Mouse (Mus musculus) urinary bladder, postnatal 4 days (tissue): ENCODE measurements around the gene Aff3.

ENCODE experiments used
- DNase-seq, 2 experiments: peaks; one replicate each; pipeline ENCODE4 v3.0.0; 2021 to 2022; ENCODE audit warnings: low spot score in 2 of 2

Aff3 gene

DNA sequence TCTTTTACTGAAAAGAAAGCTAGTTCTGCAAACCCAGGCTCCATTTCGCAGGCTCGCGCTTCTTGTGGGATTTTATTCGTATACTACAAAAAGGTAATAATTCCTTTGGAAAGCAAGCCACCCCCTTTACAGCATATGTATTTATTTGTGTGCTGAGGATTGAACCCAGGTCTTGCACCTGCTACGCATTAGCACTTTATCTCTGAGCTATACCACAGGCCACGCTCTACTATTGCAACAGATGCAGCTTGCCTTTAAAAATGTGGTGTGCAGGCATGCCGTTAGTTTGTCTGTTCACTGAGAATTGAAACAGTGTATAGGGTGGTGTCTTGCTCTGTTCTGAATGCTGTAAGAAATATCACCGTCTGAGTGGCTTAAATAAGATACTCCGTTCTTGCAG is 426.9 kb downstream of the Aff3 start:
- no peak for DNase-seq

DNA sequence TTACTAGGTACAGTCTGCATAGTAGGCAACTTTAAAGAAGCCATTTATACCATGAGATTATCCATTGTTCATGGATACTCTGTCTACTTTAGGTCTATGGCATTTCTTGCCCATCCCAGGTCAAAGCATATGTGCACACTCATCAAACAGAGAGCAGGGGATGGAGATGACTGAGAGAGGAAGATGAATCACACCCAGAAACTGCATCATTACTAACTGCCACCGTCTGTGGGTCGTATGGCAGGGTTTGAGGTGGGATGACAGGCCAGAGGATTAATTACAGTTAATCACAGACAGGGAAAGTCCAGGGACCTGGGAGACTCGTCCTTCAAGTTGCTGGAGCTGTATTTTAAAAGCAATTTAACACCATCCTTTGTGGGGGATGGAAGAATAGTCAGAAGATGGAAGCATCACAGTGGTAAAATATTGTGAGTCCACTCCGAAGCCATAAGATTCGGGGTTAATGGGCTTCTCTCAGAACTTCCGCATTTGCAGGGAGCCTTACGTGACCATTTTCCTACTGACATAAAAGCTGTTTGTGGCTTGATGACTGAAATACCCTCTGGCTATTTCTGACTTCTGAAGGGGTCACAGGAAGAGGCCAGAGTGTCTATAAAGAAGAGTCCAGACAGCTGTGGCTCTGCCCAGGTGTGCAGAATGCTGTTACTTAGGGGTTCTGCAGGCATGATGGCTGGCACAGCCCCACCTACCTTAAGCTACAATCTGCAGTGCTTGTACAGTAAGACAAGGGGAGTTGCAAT is 427.5 kb downstream of the Aff3 start:
- DNase-seq = no peak

DNA sequence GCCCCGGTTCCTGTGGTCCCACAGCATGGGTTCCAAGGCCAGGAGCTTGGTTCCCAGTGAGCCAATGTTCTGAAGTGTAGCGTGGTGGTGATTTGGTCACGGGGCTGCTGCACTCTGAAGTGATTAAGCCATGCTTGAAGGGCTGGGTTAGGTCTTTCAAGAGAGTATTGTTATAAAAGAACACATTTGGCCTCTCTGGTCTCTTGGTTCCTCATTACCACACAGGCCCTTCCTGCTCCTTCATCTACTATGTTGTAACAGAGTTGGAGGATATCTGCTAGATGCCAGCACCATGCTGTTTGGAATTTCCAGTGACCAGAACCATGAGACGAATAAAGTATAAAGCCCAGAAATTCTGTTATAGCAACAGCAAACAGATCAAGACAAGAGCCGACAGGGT is 431.6 kb downstream of the Aff3 start:
- no peak for DNase-seq

DNA sequence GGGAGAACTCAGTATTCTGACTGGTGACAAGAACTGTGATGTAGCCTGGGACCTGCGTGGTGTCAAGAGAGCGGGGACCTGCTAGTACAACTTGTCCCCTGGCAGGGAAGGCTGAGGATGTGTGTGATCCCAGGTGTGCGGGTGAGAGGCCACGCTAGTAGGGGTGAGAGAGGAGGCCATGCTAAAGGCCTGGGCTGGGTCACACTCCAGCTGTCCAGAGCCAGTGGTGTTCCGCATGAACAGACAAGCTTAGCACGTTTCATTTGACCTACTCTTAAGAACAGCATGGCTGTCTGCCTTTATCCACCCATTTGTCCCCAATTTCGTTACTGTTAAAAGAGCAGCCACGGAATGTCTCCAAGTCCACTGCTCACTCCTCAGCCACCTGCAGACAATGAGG is 434.7 kb downstream of the Aff3 start:
- DNase-seq = no peak

DNA sequence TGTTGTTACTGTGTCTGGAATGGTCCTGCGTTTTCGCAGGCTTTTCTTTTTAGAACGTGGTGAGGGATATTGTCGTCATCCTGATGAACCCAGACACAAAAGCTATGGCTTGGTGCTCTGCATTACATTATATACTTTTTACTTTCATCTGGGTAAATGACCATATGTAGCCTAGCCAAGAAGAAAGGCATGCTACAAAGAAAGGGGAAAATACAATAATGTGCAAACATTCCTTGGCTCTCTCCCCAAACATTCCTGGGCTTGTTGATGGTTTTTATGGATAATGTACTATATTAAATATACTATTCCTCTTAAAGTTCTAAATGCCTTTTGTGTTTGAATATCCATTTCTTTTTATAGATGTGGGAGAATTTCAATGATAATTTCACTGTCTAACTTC is 435.9 kb downstream of the Aff3 start:
- DNase-seq = no peak

DNA sequence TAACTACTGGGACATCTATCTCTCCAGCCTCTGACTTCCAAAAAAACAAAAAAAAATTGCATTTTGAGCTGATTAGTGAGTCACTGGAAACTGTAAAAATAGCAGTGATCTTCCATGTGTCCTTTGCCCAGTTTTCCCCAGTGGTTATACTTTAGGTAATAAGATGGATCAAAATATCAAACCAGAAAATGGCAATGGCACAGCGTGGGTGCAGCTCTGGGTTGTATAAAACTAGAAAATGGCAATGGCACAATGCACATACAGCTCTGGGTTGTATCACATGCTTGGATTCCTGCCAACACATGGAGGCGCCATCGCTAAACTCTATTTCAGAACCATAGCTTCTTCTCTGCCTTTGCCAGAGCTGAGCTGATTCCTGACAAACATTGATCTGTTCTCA is 439.6 kb downstream of the Aff3 start:
- DNase-seq = no peak

DNA sequence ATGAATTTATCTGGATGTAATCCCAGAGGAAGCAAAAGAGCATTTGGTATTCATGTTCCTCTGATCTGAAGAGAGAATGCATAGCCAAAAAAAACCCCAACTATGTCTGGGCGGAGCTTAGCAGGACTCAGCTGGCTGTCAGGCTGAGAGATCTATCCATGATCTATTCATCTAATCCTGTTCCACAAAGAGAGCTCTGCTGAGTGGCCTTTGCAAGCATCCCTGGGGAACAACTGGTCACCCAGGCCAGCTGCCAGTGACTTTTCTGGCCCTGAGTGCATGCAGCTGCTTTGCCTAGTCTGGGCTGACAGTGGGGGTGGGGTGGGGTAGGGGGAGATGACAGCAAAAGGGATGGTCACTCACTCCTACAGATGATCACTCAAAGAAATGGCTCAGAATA is 442.6 kb downstream of the Aff3 start:
- DNase-seq = no peak

DNA sequence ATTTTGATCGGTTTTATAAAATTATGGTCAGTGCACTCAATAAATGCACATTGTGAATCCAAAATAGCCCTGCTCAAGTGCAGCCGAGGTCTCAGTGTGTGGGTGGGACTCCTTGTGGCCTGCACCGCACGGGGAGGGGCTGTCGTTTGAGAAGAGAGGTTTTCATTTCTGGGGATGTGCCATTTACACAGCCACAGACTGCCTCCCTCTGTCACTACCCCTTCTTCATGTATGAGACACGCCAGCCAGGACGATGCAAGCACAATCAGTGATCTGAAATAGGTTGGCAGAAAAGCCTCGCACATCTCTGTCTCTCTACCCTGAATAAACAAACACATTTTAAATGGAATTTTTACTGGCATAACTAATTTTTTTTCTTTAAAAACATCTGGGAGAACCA is 443.3 kb downstream of the Aff3 start:
- no peak for DNase-seq

DNA sequence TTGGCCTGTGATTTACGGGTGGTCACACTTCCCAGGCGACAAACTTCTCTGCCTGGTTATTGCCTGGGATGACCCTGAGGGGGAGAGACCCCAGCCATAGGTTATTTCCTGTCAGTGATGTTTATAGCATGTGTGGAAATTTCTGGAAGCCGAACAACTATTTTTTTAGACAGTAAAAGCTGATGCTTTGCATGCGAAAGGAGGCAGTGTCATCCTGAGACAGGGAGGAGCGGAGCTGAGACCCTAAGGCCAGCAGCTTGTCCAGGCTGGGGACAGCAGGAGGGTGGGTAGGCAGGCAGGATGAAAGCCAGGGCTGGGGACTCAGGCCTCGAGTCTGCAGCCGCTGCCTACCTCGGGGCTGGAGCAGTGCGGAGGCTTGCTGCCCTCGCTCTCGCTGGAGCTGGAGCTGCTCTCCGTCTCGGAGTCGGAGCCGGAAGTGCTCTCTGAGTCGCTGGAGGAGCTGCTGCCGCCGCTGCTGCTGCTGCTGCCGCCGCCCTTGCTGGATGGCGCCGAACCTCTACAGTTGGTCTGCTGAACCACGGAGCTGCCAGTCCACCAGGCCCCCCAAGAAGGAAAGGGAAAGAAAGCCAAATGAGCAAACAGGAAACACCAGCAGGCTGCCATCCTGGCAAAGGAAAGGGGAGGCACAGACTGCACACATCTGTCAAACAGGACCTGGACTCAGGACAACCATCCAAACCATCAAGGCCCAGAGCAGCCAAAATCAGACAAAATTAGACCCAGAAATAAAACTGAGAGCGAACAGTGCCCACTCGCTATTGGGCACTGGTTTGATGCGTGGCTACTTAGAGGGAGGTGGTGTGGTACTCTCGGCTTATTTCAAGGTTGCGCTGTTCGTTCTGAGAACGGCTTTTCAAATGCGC is 446.6 kb downstream of the Aff3 start:
- no peak for DNase-seq

DNA sequence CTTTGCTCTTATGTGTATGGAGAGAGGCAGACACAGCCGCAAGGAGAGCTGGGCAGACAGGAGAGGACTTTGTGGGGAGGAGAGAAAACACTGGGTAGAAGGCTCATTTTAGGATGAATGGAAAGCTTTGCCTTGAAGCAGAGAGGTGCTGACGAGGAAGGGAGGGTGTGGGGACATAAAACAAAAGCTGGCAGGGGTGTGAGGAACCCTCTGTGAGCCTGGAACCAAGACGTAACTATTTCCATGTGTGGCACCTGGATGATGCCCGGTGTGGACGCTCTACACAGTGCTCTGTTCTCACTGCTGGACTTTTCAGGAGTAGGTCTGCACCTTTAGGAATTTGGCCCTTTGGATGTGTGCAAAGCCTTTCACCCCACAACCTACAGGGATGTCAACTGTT is 447.7 kb downstream of the Aff3 start:
- DNase-seq = no peak

DNA sequence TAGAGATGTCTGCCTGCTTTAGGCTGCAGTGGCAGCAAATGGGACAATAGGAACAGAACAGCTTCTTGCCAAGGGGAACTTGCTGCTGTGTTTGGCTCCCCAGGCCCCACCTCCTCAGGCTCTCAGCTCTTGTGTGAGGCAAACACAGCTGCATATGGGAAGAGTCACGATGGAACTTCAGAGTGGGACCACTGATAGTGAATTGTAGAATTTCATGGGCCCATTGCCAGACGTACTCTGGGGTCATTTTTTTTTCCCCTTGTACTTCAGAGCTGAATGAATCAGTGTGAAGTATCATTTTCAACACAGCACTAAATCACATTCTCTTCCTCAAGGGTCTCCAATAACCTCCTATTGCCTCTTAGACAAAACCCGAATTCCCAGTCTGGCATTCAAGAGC is 451.4 kb downstream of the Aff3 start:
- no peak for DNase-seq

DNA sequence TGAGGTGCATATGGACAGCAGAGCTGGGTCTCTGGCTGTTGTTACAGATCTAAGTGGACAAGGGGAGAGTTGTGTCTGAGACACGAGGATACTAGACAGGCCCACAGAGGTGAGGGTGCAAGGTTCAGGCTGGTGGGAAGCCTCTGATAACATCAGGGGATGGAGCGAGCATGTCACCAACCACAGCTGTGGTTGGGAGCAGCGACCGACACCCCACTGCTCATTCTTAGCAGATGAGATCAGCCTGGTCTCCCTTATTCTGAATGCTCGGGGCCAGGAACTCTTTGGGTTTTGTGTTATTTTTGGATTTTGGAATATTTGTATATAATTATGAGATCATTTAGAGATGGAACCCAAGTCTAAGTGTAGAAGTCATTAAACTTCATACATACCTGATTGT is 452.4 kb downstream of the Aff3 start:
- no peak for DNase-seq

DNA sequence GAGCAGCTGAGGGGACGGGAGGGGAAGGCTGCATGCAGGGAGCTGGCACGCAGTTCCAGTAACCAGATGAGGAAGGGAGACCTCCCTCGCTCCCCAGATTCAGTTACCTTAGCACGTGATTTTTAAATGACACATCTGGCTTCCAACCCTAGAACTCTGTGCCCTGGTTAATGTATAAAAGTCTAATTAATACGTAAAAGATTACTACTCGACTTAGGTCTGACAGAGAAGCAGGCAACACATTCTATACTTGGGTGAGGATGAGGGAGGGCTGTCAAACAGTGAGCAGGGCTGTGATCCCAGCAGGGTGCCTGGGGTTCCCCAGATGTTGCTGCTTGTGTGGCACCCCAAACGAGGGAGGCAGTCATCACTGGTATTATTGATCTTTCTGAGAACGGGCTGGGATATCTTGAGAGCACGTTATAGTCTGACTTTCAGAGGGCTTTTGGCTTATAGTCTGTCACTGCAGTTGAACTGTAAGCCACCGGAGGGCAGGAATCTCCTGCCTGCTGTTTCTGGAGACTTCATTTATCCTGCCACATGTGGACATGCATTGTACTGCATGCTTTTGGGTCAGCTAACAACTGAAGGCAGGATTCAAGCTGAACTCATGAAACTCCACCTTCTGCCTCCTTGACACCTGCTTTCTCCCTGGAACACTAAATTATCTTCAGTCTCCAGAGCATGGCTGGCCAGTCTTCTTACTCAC is 462.1 kb downstream of the Aff3 start:
- DNase-seq = no peak

DNA sequence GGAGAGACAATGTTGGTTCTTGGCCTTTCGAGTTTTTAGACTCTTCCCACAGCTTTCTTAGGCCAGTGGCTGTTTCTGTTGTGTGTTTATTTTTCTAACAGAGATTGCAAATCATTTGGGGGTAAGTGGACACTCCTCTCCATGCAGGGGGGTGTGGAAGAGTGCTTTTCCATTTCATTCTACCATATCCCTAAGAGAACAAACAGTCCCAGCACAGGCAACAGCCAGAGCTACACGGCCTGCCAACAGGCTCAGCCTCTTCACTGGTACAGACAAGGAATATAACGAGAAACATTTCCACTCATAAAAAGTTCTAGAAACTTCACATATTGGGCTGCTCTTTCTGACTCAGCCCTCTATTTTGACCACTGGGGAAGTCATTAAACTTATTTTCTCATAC is 463.0 kb downstream of the Aff3 start:
- DNase-seq = no peak

DNA sequence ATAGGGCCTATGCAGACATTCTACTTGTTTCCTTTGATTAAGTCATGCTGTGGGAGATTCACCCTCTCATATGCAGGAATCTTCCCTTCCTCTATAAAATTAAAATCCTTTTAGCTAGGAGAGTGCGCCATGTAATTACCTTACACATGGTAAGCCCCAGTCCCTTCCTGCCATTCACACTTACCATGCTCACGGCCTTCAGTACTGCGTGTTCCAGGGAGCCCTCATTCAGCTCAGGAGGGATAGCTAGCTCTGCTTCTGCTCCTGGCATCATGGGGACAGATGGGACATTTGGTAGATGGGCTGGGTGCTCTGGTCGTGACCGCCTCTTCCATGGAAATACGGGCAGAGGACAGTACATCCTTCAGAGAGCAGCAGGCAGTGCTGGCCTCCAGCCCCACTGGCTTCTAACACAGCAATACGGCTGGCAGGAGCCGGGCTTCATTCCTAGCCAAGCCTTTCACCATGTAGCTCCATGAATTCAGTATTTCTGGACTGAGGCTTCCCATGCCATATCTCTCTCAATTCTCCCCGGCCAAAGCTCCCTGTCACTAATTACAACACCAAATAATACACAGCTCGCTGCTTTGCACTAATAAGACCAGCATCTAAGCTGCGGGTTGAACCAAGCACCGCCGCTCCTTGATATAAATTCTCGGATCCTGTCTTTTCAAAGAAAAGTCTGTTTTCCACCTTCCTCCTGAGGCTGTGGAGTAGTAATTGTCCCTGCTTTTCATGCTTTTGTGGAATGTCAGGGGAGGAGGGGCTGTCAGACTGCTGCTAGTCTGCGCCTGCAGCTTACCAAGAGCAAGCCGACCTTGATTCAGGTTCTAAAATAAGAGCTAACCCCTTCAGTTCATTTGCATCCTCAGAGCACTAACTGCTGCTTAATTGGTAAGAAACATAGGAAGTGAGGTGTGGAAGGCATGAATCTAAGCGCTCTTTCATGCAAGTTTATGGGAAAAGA is 464.8 kb downstream of the Aff3 start:
- DNase-seq = no peak

DNA sequence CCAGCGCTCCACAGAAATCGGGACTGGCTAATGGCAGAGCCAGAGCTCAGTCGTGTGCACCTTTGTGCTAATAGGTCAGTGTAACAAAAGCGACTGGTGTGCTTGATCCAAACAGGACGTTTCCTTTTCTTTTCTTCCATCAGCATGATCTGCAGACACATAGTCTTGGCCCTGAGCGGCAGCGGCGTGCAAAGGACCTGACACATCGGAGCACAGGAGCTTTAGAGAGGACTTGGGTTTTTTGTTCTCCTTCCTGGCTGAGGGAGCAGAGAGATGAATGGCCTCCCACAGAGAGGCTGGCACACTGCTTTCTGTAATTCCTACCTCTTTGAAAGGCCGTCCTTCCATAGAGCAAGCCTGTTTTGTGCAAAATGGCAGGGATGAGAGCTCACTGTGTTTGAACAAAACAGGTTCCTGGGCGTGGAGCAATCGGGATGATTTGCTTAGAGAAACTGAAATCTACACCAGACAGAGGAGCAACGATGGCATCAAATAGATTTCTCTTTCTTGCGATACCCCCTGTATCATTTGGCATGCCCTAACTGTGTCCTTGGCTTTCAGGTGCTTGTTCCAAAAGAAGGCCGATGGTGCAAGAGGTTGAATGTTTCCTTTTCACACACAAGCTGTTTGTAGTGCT is 466.2 kb downstream of the Aff3 start:
- no peak for DNase-seq

DNA sequence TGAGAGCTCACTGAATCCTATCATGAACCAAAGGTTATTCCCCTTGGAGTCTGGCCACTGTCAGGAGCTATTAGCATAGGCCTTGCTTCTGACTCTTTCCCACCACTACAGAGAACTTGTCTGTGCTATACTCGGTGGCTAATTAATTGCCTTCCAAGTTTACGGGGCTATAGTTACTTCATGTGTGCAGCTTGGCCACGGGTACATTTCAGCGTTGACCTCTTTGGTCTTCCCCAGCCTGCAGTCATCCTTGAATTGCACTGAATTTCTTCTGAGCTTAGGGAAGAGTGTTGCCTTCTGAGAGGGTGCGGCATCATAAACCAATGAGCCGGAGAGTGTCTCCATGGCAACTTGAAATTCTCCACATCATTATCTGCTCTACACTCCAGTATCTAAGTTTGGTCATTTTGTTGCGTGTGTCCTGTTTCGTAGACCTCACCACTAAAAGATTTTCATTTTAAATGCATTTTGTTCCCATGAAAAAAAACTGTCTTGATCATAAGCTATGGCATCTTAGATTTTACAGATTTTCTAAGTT is 467.5 kb downstream of the Aff3 start:
- DNase-seq = no peak

DNA sequence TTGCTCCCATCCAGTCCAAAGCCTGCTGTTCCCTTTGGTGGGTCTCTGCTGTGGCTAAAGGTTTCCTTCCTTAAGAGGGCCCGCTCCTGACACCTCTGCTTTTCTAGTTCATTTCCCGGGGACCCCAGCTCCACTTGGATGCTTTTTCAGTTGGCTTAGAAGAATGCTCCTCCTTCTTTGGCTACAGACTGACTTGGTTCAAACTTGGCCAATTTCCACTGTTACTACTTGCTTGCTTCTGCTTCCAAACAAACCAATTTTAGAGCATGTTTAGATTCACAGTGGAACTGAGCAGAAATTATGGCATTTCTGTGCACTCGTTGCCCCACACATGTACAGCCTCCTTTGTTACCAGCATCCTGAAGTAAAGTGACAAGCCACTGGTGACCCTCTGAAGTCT is 469.0 kb downstream of the Aff3 start:
- no peak for DNase-seq

DNA sequence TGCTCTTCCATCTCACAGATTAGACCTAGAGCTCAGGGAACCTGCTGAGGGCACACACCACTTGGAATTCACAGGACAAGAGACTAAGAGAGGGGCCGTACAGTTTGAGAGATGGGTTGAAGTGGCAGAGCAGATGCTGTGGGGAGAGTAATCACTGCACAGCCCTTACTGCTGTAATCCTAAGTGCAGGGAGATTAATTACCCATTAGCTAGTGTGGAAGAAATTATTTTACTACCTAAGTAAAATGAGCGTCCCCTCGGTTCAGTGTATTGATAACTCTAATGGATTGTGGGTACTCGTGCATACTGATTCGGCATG is 478.6 kb downstream of the Aff3 start:
- DNase-seq = no peak

DNA sequence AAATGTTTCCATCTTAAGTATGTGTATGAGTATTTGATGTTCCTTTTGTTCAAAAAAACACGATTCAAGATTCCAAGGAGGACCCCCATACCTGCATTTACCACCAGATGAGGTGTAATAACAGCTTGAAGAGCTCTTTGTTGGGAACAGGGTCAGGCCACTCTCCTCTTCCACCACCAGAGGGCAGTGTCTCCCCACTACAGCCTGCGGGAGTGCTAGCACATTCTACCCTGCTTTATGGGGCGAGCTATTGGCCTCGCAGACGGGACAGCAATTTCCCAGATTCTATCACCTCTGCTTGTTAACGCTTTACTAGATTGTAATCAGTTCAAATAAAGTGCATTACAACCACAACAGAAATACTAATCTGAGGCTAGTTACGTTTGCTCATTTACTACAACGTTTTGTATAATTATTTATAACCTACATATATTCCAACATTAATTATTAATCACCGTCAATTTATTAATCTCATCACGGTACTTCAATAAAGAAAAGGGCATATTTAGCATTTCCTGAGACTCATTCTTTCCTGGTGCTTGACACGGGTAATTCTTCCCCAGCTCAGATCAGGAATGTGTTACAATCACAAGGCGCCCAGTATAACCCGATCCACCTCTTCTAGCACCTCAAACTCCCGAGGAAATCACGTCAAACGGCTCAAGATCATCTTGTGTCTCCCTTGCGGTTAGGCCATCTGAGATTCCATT is 479.1 kb downstream of the Aff3 start:
- DNase-seq = peak; percentile 46 to 78
